Mouse (Mus musculus) forebrain, embryonic 15.5 days (tissue): Measurements from ENCODE around the gene Higd1a. TPM values are rescaled to one million over a fixed set of nuclear protein-coding genes. Genes with fewer than 3 reads are reported as not detected.

ENCODE experiments used
- ATAC-seq: fragments of 200-750 bp; cut with Nextera tagmentation; replicated peaks from 2 replicates; pipeline ENCODE4 v1.8.0; 2017; ENCODE audit warnings: mild to moderate bottlenecking, moderate TSS enrichment, moderate library complexity
- H3K27ac ChIP-seq: fragments of 300-500 bp; sonication (generic); replicated peaks from 2 replicates; pipeline ENCODE4 v1.5.1; 2015; ENCODE audit warnings: mild to moderate bottlenecking, inconsistent platforms
- H3K27me3 ChIP-seq: fragments of 300-500 bp; sonication (generic); 2 replicates; pipeline ENCODE4 v1.6.1; 2015; ENCODE audit warnings: inconsistent platforms
- H3K36me3 ChIP-seq: fragments of 300-500 bp; sonication (generic); 2 replicates; pipeline ENCODE4 v1.6.1; 2015; ENCODE audit warnings: mild to moderate bottlenecking, inconsistent platforms
- H3K4me1 ChIP-seq: fragments of 300-500 bp; sonication (generic); 2 replicates; pipeline ENCODE4 v1.6.1; 2015; ENCODE audit warnings: inconsistent platforms
- H3K4me2 ChIP-seq: fragments of 300-500 bp; sonication (generic); replicated peaks from 2 replicates; pipeline ENCODE4 v1.6.1; 2015; ENCODE audit warnings: mild to moderate bottlenecking, inconsistent platforms
- H3K4me3 ChIP-seq: fragments of 300-500 bp; sonication (generic); 2 replicates; pipeline ENCODE4 v1.5.1; 2015; ENCODE audit warnings: mild to moderate bottlenecking, inconsistent platforms
- H3K9ac ChIP-seq: fragments of 300-500 bp; sonication (generic); replicated peaks from 2 replicates; pipeline ENCODE4 v1.6.1; 2015; ENCODE audit warnings: mild to moderate bottlenecking, inconsistent platforms
- H3K9me3 ChIP-seq: fragments of 300-500 bp; sonication (generic); 2 replicates; pipeline ENCODE4 v1.6.1; 2016; ENCODE audit warnings: inconsistent platforms
- WGBS: fragments of 180-500 bp; shearing (Covaris S2); methylation state at CpG from one replicate; pipeline ENCODE4 v1.1.7; 2015; ENCODE audit warnings: mixed read lengths; 5-methylcytosine and 5-hydroxymethylcytosine counted together
- polyA plus RNA-seq: library from polyadenylated mRNA; unstranded; fragments of >200 nt; fragmentation: Nextera tagmentation; extraction: Ambion mirVana; gene quantifications from 2 replicates; pipeline ENCODE4 v1.2.1, GENCODE M21; 2015

The Higd1a gene
- 124 and 129 TPM in 2 replicates for polyA plus RNA-seq

- Histone ChIP-seq H3K4me1 (peaks cover 8% of the 10 kb centered on the region), H3K4me2 (peak within 1 kb of the TSS; percentile 95), H3K27ac (peak within 1 kb of the TSS; percentile 92), H3K9me3 (no peaks in the 10 kb centered on the region), H3K27me3 (no peaks in the 10 kb centered on the region), H3K9ac (peak within 1 kb of the TSS; percentile 81), H3K4me3 (peak within 1 kb of the TSS; percentile 84), H3K36me3 (no peaks in the 10 kb centered on the region)
- ATAC-seq: no peak; the same call in 1 of the 2 replicates
- WGBS: 14% methylated on average over 6 of the region's 6 CpGs
Observed at GRCm38 (mm10) chr9:121858153-121858488, at the start of gene Higd1a. TSS of gene Higd1a (minus strand) at chr9:121858362.

GRCm38 (mm10) chr9:121907356-121908070 lies 49.4 kb upstream of the Higd1a start:
- no peak overlapping the region for H3K27ac ChIP-seq
- H3K4me1 ChIP-seq: no peaks in the 10 kb centered on the region
- no peaks in the 10 kb centered on the region for H3K27me3 ChIP-seq
- no peak for ATAC-seq
- H3K4me3 ChIP-seq: no peak overlapping the region
- H3K4me2 ChIP-seq: no peak overlapping the region
- no peaks in the 10 kb centered on the region for H3K36me3 ChIP-seq
- WGBS: 77% methylated on average over 10 of the region's 10 CpGs
- H3K9ac ChIP-seq: no peak overlapping the region
- H3K9me3 ChIP-seq: no peaks in the 10 kb centered on the region

- H3K4me2 ChIP-seq: no peak overlapping the region
- no peaks in the 10 kb centered on the region for H3K27me3 ChIP-seq
- H3K9ac ChIP-seq: no peak overlapping the region
- no peak overlapping the region for H3K4me3 ChIP-seq
- H3K4me1 ChIP-seq: no peaks in the 10 kb centered on the region
- no peaks in the 10 kb centered on the region for H3K36me3 ChIP-seq
- 89% methylated on average over 5 of the region's 5 CpGs for WGBS
- no peak for ATAC-seq
- H3K27ac ChIP-seq: no peak overlapping the region
- no peaks in the 10 kb centered on the region for H3K9me3 ChIP-seq
Observed at GRCm38 (mm10) chr9:121906456-121906855, 48.3 kb upstream of the Higd1a start.

- no peak overlapping the region for H3K4me3 ChIP-seq
- WGBS: 73% methylated on average over 4 of the region's 4 CpGs
- no peak overlapping the region for H3K4me2 ChIP-seq
Observed at GRCm38 (mm10) chr9:121905556-121906185, 47.5 kb upstream of the Higd1a start.

GRCm38 (mm10) chr9:121904946-121905345 lies 46.8 kb upstream of the Higd1a start:
- ATAC-seq: no peak
- no peak overlapping the region for H3K9ac ChIP-seq
- 90% methylated on average over 7 of the region's 7 CpGs for WGBS

More at GRCm38 (mm10) chr9:121905556-121906185, 47.5 kb upstream of the Higd1a start:
- ATAC-seq: no peak
- H3K9ac ChIP-seq: no peak overlapping the region
- no peak overlapping the region for H3K27ac ChIP-seq
- no peaks in the 10 kb centered on the region for H3K27me3 ChIP-seq
- H3K9me3 ChIP-seq: no peaks in the 10 kb centered on the region
- no peaks in the 10 kb centered on the region for H3K4me1 ChIP-seq
- H3K36me3 ChIP-seq: no peaks in the 10 kb centered on the region

GRCm38 (mm10) chr9:121904319-121904718 lies 46.2 kb upstream of the Higd1a start:
- Histone ChIP-seq H3K4me2 (no peak overlapping the region), H3K27ac (no peak overlapping the region), H3K9me3 (no peaks in the 10 kb centered on the region), H3K36me3 (no peaks in the 10 kb centered on the region), H3K4me1 (no peaks in the 10 kb centered on the region), H3K4me3 (no peak overlapping the region), H3K9ac (no peak overlapping the region), H3K27me3 (no peaks in the 10 kb centered on the region)
- ATAC-seq: no peak
- WGBS: 80% methylated on average over 4 of the region's 4 CpGs

More at GRCm38 (mm10) chr9:121904946-121905345, 46.8 kb upstream of the Higd1a start:
- Histone ChIP-seq H3K27me3 (no peaks in the 10 kb centered on the region), H3K4me3 (no peak overlapping the region), H3K4me1 (no peaks in the 10 kb centered on the region), H3K9me3 (no peaks in the 10 kb centered on the region), H3K27ac (no peak overlapping the region), H3K4me2 (no peak overlapping the region), H3K36me3 (no peaks in the 10 kb centered on the region)

- H3K27me3 ChIP-seq: no peaks in the 10 kb centered on the region
- ATAC-seq: no peak
- 79% methylated on average over 8 of the region's 8 CpGs for WGBS
- H3K4me3 ChIP-seq: no peak overlapping the region
- H3K4me1 ChIP-seq: no peaks in the 10 kb centered on the region
- no peak overlapping the region for H3K27ac ChIP-seq
- H3K4me2 ChIP-seq: no peak overlapping the region
- H3K9me3 ChIP-seq: no peaks in the 10 kb centered on the region
- no peaks in the 10 kb centered on the region for H3K36me3 ChIP-seq
- H3K9ac ChIP-seq: no peak overlapping the region
Observed at GRCm38 (mm10) chr9:121903476-121904305, 45.5 kb upstream of the Higd1a start.

- Histone ChIP-seq H3K4me1 (no peaks in the 10 kb centered on the region), H3K4me2 (no peak overlapping the region), H3K4me3 (no peak overlapping the region), H3K27me3 (no peaks in the 10 kb centered on the region), H3K9me3 (no peaks in the 10 kb centered on the region), H3K27ac (no peak overlapping the region), H3K36me3 (no peaks in the 10 kb centered on the region), H3K9ac (no peak overlapping the region)
- 77% methylated on average over 5 of the region's 5 CpGs for WGBS
- no peak for ATAC-seq
Observed at GRCm38 (mm10) chr9:121901710-121902700, 43.8 kb upstream of the Higd1a start.

GRCm38 (mm10) chr9:121900282-121900855 lies 42.2 kb upstream of the Higd1a start:
- Histone ChIP-seq H3K36me3 (no peaks in the 10 kb centered on the region), H3K9ac (no peak overlapping the region), H3K27ac (no peak overlapping the region), H3K4me3 (no peak overlapping the region), H3K4me1 (no peaks in the 10 kb centered on the region), H3K27me3 (no peaks in the 10 kb centered on the region), H3K9me3 (no peaks in the 10 kb centered on the region), H3K4me2 (no peak overlapping the region)
- no peak for ATAC-seq
- whole genome bisulfite sequencing: 87% methylated on average over 5 of the region's 5 CpGs

GRCm38 (mm10) chr9:121899306-121899705 lies 41.1 kb upstream of the Higd1a start:
- Histone ChIP-seq H3K27me3 (no peaks in the 10 kb centered on the region), H3K9me3 (no peaks in the 10 kb centered on the region), H3K4me2 (no peak overlapping the region), H3K4me3 (no peak overlapping the region), H3K27ac (no peak overlapping the region), H3K9ac (no peak overlapping the region), H3K4me1 (no peaks in the 10 kb centered on the region), H3K36me3 (no peaks in the 10 kb centered on the region)
- no peak for ATAC-seq
- whole genome bisulfite sequencing: 79% methylated on average over 6 of the region's 6 CpGs

GRCm38 (mm10) chr9:121898245-121898644 lies 40.1 kb upstream of the Higd1a start, which contains the start of gene Ackr2:
TSS of gene Ackr2 (plus strand) at chr9:121898355.
- no peaks in the 10 kb centered on the region for H3K36me3 ChIP-seq
- 85% methylated on average over 9 of the region's 9 CpGs for WGBS
- no peaks in the 10 kb centered on the region for H3K27me3 ChIP-seq
- no peaks in the 10 kb centered on the region for H3K9me3 ChIP-seq
- no peak within 1 kb of the TSS for H3K4me2 ChIP-seq
- no peaks in the 10 kb centered on the region for H3K4me1 ChIP-seq
- H3K9ac ChIP-seq: no peak within 1 kb of the TSS
- ATAC-seq: no peak
- H3K4me3 ChIP-seq: no peak within 1 kb of the TSS
- H3K27ac ChIP-seq: no peak within 1 kb of the TSS
